Mouse (Mus musculus) embryonic facial prominence, embryonic 11.5 days (tissue): Measurements from ENCODE around the gene Gm28308. TPM values are rescaled to one million over a fixed set of nuclear protein-coding genes. Genes with fewer than 3 reads are reported as not detected.

Experiments
- ATAC-seq: fragments of 200-750 bp; cut with Nextera tagmentation; replicated peaks from 2 replicates; pipeline ENCODE4 v1.8.0; 2017; ENCODE audit warnings: low read depth; ENCODE audit not compliant: insufficient number of reproducible peaks, low FRiP score, low TSS enrichment
- DNase-seq: peaks from one replicate; pipeline ENCODE4 v3.0.0-alpha.2; 2015; ENCODE audit warnings: low spot score
- H3K27ac ChIP-seq: fragments of 300-500 bp; sonication (generic); replicated peaks from 2 replicates; pipeline ENCODE4 v1.5.1; 2014; ENCODE audit warnings: mild to moderate bottlenecking, low read depth, low read length, control low read depth
- H3K27me3 ChIP-seq: fragments of 300-500 bp; sonication (generic); 2 replicates; pipeline ENCODE4 v1.6.1; 2014; ENCODE audit warnings: mild to moderate bottlenecking, low read length, moderate library complexity, mixed read lengths; ENCODE audit not compliant: control insufficient read depth, insufficient read depth
- H3K36me3 ChIP-seq: fragments of 300-500 bp; sonication (generic); replicated peaks from 2 replicates; pipeline ENCODE4 v1.6.1; 2014; ENCODE audit warnings: low read depth, mild to moderate bottlenecking, low read length, moderate library complexity, mixed read lengths; ENCODE audit not compliant: control insufficient read depth, insufficient read depth
- H3K4me1 ChIP-seq: fragments of 300-500 bp; sonication (generic); 2 replicates; pipeline ENCODE4 v1.6.1; 2014; ENCODE audit warnings: low read length, mixed read lengths; ENCODE audit not compliant: control insufficient read depth, insufficient read depth
- H3K4me2 ChIP-seq: fragments of 300-500 bp; sonication (generic); 2 replicates; pipeline ENCODE4 v1.6.1; 2014; ENCODE audit warnings: low read depth, mild to moderate bottlenecking, control low read depth, low read length, moderate library complexity
- H3K4me3 ChIP-seq: fragments of 300-500 bp; sonication (generic); 2 replicates; pipeline ENCODE4 v1.5.1; 2014; ENCODE audit warnings: low read depth, low read length, control low read depth
- H3K9ac ChIP-seq: fragments of 300-500 bp; sonication (generic); replicated peaks from 2 replicates; pipeline ENCODE4 v1.6.1; 2014; ENCODE audit warnings: mild to moderate bottlenecking, control low read depth, low read length
- H3K9me3 ChIP-seq: fragments of 300-500 bp; sonication (generic); replicated peaks from 2 replicates; pipeline ENCODE4 v1.6.1; 2016; ENCODE audit warnings: mild to moderate bottlenecking, low read length, inconsistent platforms, mixed read lengths; ENCODE audit not compliant: control insufficient read depth
- WGBS: fragments of 180-500 bp; shearing (Covaris S2); extraction: QIAGEN DNeasy Blood & Tissue Kit; methylation state at CpG from one replicate; pipeline ENCODE4 v1.1.7; 2014; 5-methylcytosine and 5-hydroxymethylcytosine counted together
- polyA plus RNA-seq: library from polyadenylated mRNA; unstranded; fragments of >200 nt; fragmentation: Nextera tagmentation; extraction: Ambion mirVana; gene quantifications from 2 replicates; pipeline ENCODE4 v1.2.1, GENCODE M21; 2014

The Gm28308 gene
- polyA plus RNA-seq, 1 experiment from 2014 or later: 0.38 TPM

- no peak overlapping the region for H3K27ac ChIP-seq
- H3K9me3 ChIP-seq: no peaks in the 10 kb centered on the region
- H3K4me2 ChIP-seq: no peak overlapping the region
- ATAC-seq (no peak), DNase-seq (no peak)
- H3K4me1 ChIP-seq: no peaks in the 10 kb centered on the region
- no peak overlapping the region for H3K9ac ChIP-seq
- peaks cover 96% of the 10 kb centered on the region for H3K27me3 ChIP-seq
- no peak overlapping the region for H3K4me3 ChIP-seq
- H3K36me3 ChIP-seq: no peaks in the 10 kb centered on the region
- 5% methylated on average over 12 of the region's 12 CpGs for WGBS
Observed at GRCm38 (mm10) chr6:52209685-52210046, 3.5 kb downstream of the Gm28308 start.

GRCm38 (mm10) chr6:52208868-52209684, 4.1 kb downstream of the Gm28308 start:
- no peak overlapping the region for H3K27ac ChIP-seq
- 3% methylated on average over 18 of the region's 18 CpGs for WGBS
- no peak for DNase-seq
- no peak for ATAC-seq
- H3K27me3 ChIP-seq: peaks cover 96% of the 10 kb centered on the region
- no peak overlapping the region for H3K9ac ChIP-seq
- no peak overlapping the region for H3K4me3 ChIP-seq
- no peaks in the 10 kb centered on the region for H3K36me3 ChIP-seq
- no peaks in the 10 kb centered on the region for H3K9me3 ChIP-seq
- no peak overlapping the region for H3K4me2 ChIP-seq
- no peaks in the 10 kb centered on the region; the same call in 1 of the 2 replicates for H3K4me1 ChIP-seq

- 2% methylated on average over 47 of the region's 47 CpGs for WGBS
- no peak within 1 kb of the TSS for H3K27ac ChIP-seq
- no peak within 1 kb of the TSS for H3K9ac ChIP-seq
- no peaks in the 10 kb centered on the region; the same call in 1 of the 2 replicates for H3K4me1 ChIP-seq
- no peaks in the 10 kb centered on the region for H3K9me3 ChIP-seq
- no peak within 1 kb of the TSS for H3K4me3 ChIP-seq
- ATAC-seq (no peak), DNase-seq (no peak)
- no peak within 1 kb of the TSS for H3K4me2 ChIP-seq
- H3K27me3 ChIP-seq: peaks cover 97% of the 10 kb centered on the region
- no peaks in the 10 kb centered on the region for H3K36me3 ChIP-seq
Observed at GRCm38 (mm10) chr6:52208072-52208867, 4.9 kb downstream of the Gm28308 start, which contains the start of gene Hoxa6. Gene Hoxa6 (minus strand): TSS chr6:52208722.

- DNase-seq (no peak), ATAC-seq (no peak)
- H3K36me3 ChIP-seq: no peaks in the 10 kb centered on the region
- H3K4me1 ChIP-seq: no peaks in the 10 kb centered on the region; the same call in 1 of the 2 replicates
- peaks cover 96% of the 10 kb centered on the region for H3K27me3 ChIP-seq
- H3K27ac ChIP-seq: no peak overlapping the region
- H3K9me3 ChIP-seq: no peaks in the 10 kb centered on the region
- no peak overlapping the region for H3K4me2 ChIP-seq
- H3K9ac ChIP-seq: no peak overlapping the region
- no peak overlapping the region for H3K4me3 ChIP-seq
Observed at GRCm38 (mm10) chr6:52207684-52207976, 5.5 kb downstream of the Gm28308 start.

GRCm38 (mm10) chr6:52206882-52207683, 6.1 kb downstream of the Gm28308 start:
- WGBS: 3% methylated on average over 4 of the region's 4 CpGs
- Histone ChIP-seq H3K27me3 (peaks cover 94% of the 10 kb centered on the region), H3K9ac (no peak overlapping the region), H3K4me1 (no peaks in the 10 kb centered on the region; the same call in 1 of the 2 replicates), H3K36me3 (no peaks in the 10 kb centered on the region), H3K27ac (no peak overlapping the region), H3K4me3 (no peak overlapping the region), H3K9me3 (no peaks in the 10 kb centered on the region), H3K4me2 (no peak overlapping the region)
- no peak for ATAC-seq
- DNase-seq: no peak

- no peak overlapping the region for H3K27ac ChIP-seq
- H3K36me3 ChIP-seq: no peaks in the 10 kb centered on the region
- no peak overlapping the region for H3K9ac ChIP-seq
- 1% methylated on average over 55 of the region's 55 CpGs for WGBS
- ATAC-seq: no peak
- peaks cover 94% of the 10 kb centered on the region for H3K27me3 ChIP-seq
- no peak for DNase-seq
- no peak overlapping the region for H3K4me3 ChIP-seq
- H3K4me1 ChIP-seq: no peaks in the 10 kb centered on the region; the same call in 1 of the 2 replicates
- no peaks in the 10 kb centered on the region for H3K9me3 ChIP-seq
- H3K4me2 ChIP-seq: no peak overlapping the region
Observed at GRCm38 (mm10) chr6:52205638-52206621, 7.2 kb downstream of the Gm28308 start.

GRCm38 (mm10) chr6:52205221-52205620, 7.9 kb downstream of the Gm28308 start:
- no peak overlapping the region for H3K4me2 ChIP-seq
- peaks cover 95% of the 10 kb centered on the region for H3K27me3 ChIP-seq
- ATAC-seq: no peak
- no peaks in the 10 kb centered on the region for H3K36me3 ChIP-seq
- no peak for DNase-seq
- 5% methylated on average over 14 of the region's 14 CpGs for WGBS
- H3K27ac ChIP-seq: no peak overlapping the region
- no peak overlapping the region for H3K9ac ChIP-seq
- no peaks in the 10 kb centered on the region; the same call in 1 of the 2 replicates for H3K4me1 ChIP-seq
- H3K4me3 ChIP-seq: no peak overlapping the region
- H3K9me3 ChIP-seq: no peaks in the 10 kb centered on the region
